ENCODE assay signal across 8 mouse cellular contexts in genomic region chr1:60098839-60099238, GRCm38 (mm10). TPM values are rescaled to one million over a fixed set of nuclear protein-coding genes. Genes with fewer than 3 reads are reported as not detected.
DNase-seq lines count a peak whose midpoint lies in the region; ATAC-seq and TF ChIP-seq lines count a peak whose summit lies in the region.

No protein-coding gene starts in this region.

- no peaks in the 10 kb centered on the region for H3K27me3 ChIP-seq in heart, postnatal 0 days (ENCODE audit: control insufficient read depth, insufficient read depth, low read length)
- H3K27me3 ChIP-seq in lung, embryonic 16.5 days (ENCODE audit: control insufficient read depth, insufficient read depth, low read depth, low read length): no peaks in the 10 kb centered on the region

- DNase-seq in cerebellum, adult 11 months: peak; percentile 12
- no peak for DNase-seq in cerebellum, postnatal 4 days (ENCODE audit: low spot score in 2 of 2)
- DNase-seq in thymus, postnatal 0 days (ENCODE audit: low spot score): peak; percentile 28
- no peak for DNase-seq in thymus, postnatal 36 days
- DNase-seq in heart, postnatal 0 days (ENCODE audit: low spot score): peak; percentile 13
- DNase-seq in spleen, adult 18-20 months: no peak
- DNase-seq in left cerebral cortex, postnatal 4 days: no peak

- H3K9me3 ChIP-seq in heart, postnatal 0 days (replicated peaks; ENCODE audit: control insufficient read depth, low read length): no peaks in the 10 kb centered on the region
- H3K9me3 ChIP-seq in lung, embryonic 16.5 days (ENCODE audit: control insufficient read depth, low read length): no peaks in the 10 kb centered on the region

- TF ChIP-seq EP300 in heart, postnatal 0 days (IDR thresholded peaks at IDR 0.05; ENCODE audit: low read depth): no peak

- H3K4me2 ChIP-seq in heart, postnatal 0 days (ENCODE audit: low read depth, low read length): peak overlapping the region; percentile 70
- H3K4me2 ChIP-seq in lung, embryonic 16.5 days (ENCODE audit: low read depth, low read length): peak overlapping the region; percentile 72

- peak overlapping the region; percentile 98 for H3K27ac ChIP-seq in heart, postnatal 0 days (ENCODE audit: low read depth)
- H3K27ac ChIP-seq in lung, embryonic 16.5 days (ENCODE audit: low read length): peak overlapping the region; percentile 99

- H3K4me1 ChIP-seq in heart, postnatal 0 days (ENCODE audit: control insufficient read depth, insufficient read depth): peaks cover 4% of the 10 kb centered on the region; the same call in 1 of the 2 replicates
- H3K4me1 ChIP-seq in lung, embryonic 16.5 days (replicated peaks; ENCODE audit: control insufficient read depth, insufficient read depth, low read length): peaks cover 7% of the 10 kb centered on the region

- intact Hi-C loops in left cerebral cortex, postnatal 4 days (cut with DNase I): no loop called here

- WGBS in heart, postnatal 0 days: 13% methylated on average over 9 of the region's 9 CpGs
- 7% methylated on average over 9 of the region's 9 CpGs for WGBS in lung, embryonic 16.5 days

- peaks cover 6% of the 10 kb centered on the region for H3K36me3 ChIP-seq in heart, postnatal 0 days (replicated peaks; ENCODE audit: control insufficient read depth, insufficient read depth, low read length)
- H3K36me3 ChIP-seq in lung, embryonic 16.5 days (ENCODE audit: control insufficient read depth, insufficient read depth, low read length): peaks cover 5% of the 10 kb centered on the region

- H3K9ac ChIP-seq in heart, postnatal 0 days (replicated peaks; ENCODE audit: low read depth, low read length): peak overlapping the region; percentile 91
- peak overlapping the region; percentile 96 for H3K9ac ChIP-seq in lung, embryonic 16.5 days (ENCODE audit: low read length)

- H3K4me3 ChIP-seq in heart, postnatal 0 days (ENCODE audit: low read depth, low read length): peak overlapping the region; percentile 95
- peak overlapping the region; percentile 97 for H3K4me3 ChIP-seq in lung, embryonic 16.5 days (ENCODE audit: low read length)

- ATAC-seq in heart, postnatal 0 days (ENCODE audit: insufficient read depth, low read depth): no peak
- no peak for ATAC-seq in lung, embryonic 16.5 days (ENCODE audit: low read depth)

- no peak for TF ChIP-seq CTCF in heart, postnatal 0 days (IDR thresholded peaks at IDR 0.05; ENCODE audit: low read depth)

RNA-seq across cellular contexts. Expression of gene Wdr12, which starts 0.4 kb away (rescaled TPM):
- polyA plus RNA-seq in thymus, postnatal 0 days (2015; fragmentation: Nextera tagmentation; extraction: Ambion mirVana): 111 and 132 TPM in 2 replicates
- 10.8 and 24.2 TPM in 2 replicates for total RNA-seq in heart, postnatal 0 days (2014; rRNA removed; ENCODE audit: low replicate concordance)
- polyA plus RNA-seq in heart, postnatal 0 days (2015; fragmentation: Nextera tagmentation; extraction: Ambion mirVana): 19.5 and 20.5 TPM in 2 replicates
- polyA plus RNA-seq in lung, embryonic 16.5 days (2015; fragmentation: Nextera tagmentation; extraction: Ambion mirVana): 37.5 and 39.3 TPM in 2 replicates
- 10 to 100 TPM; 32.0 to 35.7 TPM for total RNA-seq in left cerebral cortex, postnatal 4 days (2021)

RNA-seq across cellular contexts. Expression of gene Carf, which starts 0.8 kb away (rescaled TPM):
- polyA plus RNA-seq in thymus, postnatal 0 days (2015; fragmentation: Nextera tagmentation; extraction: Ambion mirVana): 5.0 and 5.8 TPM in 2 replicates
- total RNA-seq in heart, postnatal 0 days (2014; rRNA removed; ENCODE audit: low replicate concordance): 3.1 and 4.3 TPM in 2 replicates
- 3.5 and 3.7 TPM in 2 replicates for polyA plus RNA-seq in heart, postnatal 0 days (2015; fragmentation: Nextera tagmentation; extraction: Ambion mirVana)
- polyA plus RNA-seq in lung, embryonic 16.5 days (2015; fragmentation: Nextera tagmentation; extraction: Ambion mirVana): 5.8 and 6.7 TPM in 2 replicates
- 10 to 100 TPM; 23.7 to 24.0 TPM for total RNA-seq in left cerebral cortex, postnatal 4 days (2021)

RNA-seq across cellular contexts. Expression of gene Ica1l, which starts 55.9 kb away (rescaled TPM):
- polyA plus RNA-seq in thymus, postnatal 0 days (2015; fragmentation: Nextera tagmentation; extraction: Ambion mirVana): 1.7 and 3.1 TPM in 2 replicates
- not detected in 2 replicates for total RNA-seq in heart, postnatal 0 days (2014; rRNA removed; ENCODE audit: low replicate concordance)
- polyA plus RNA-seq in heart, postnatal 0 days (2015; fragmentation: Nextera tagmentation; extraction: Ambion mirVana): 0.19 and 0.20 TPM in 2 replicates
- 0.55 and 0.62 TPM in 2 replicates for polyA plus RNA-seq in lung, embryonic 16.5 days (2015; fragmentation: Nextera tagmentation; extraction: Ambion mirVana)
- total RNA-seq in left cerebral cortex, postnatal 4 days (2021): 10 to 100 TPM; 49.5 to 54.3 TPM

Comparison
In these comparisons a context has a peak if more than half of its experiments do, and no peak if none do; other contexts are left out.
1. DNase-seq: peak in cerebellum, adult 11 months (single experiment), thymus, postnatal 0 days (single experiment) and heart, postnatal 0 days (single experiment); none in cerebellum, postnatal 4 days (0 of 2), thymus, postnatal 36 days (0 of 2), spleen, adult 18-20 months (0 of 2) and left cerebral cortex, postnatal 4 days (single experiment).